Mouse (Mus musculus) embryonic facial prominence, embryonic 12.5 days (tissue): Measurements from ENCODE around the gene Smad6. TPM values are rescaled to one million over a fixed set of nuclear protein-coding genes. Genes with fewer than 3 reads are reported as not detected.

Source experiments
- ATAC-seq: fragments of 200-750 bp; cut with Nextera tagmentation; 2 replicates; pipeline ENCODE4 v1.8.0; 2017; ENCODE audit not compliant: insufficient number of reproducible peaks, insufficient read depth, low FRiP score, low TSS enrichment
- H3K27ac ChIP-seq: fragments of 300-500 bp; sonication (generic); 2 replicates; pipeline ENCODE4 v1.5.1; 2016; ENCODE audit warnings: mild to moderate bottlenecking
- H3K27me3 ChIP-seq: fragments of 300-500 bp; sonication (generic); 2 replicates; pipeline ENCODE4 v1.6.1; 2016; ENCODE audit warnings: mild to moderate bottlenecking, moderate library complexity
- H3K36me3 ChIP-seq: fragments of 300-500 bp; sonication (generic); 2 replicates; pipeline ENCODE4 v1.6.1; 2016; ENCODE audit warnings: mild to moderate bottlenecking
- H3K4me1 ChIP-seq: fragments of 300-500 bp; sonication (generic); 2 replicates; pipeline ENCODE4 v1.6.1; 2016
- H3K4me2 ChIP-seq: fragments of 300-500 bp; sonication (generic); replicated peaks from 2 replicates; pipeline ENCODE4 v1.6.1; 2016; ENCODE audit warnings: mild to moderate bottlenecking, moderate library complexity
- H3K4me3 ChIP-seq: fragments of 300-500 bp; sonication (generic); 2 replicates; pipeline ENCODE4 v1.5.1; 2016; ENCODE audit warnings: mild to moderate bottlenecking
- H3K9ac ChIP-seq: fragments of 300-500 bp; sonication (generic); 2 replicates; pipeline ENCODE4 v1.6.1; 2016; ENCODE audit warnings: mild to moderate bottlenecking, moderate library complexity
- H3K9me3 ChIP-seq: fragments of 300-500 bp; sonication (generic); 2 replicates; pipeline ENCODE4 v1.6.1; 2016; ENCODE audit warnings: mild to moderate bottlenecking, moderate library complexity
- WGBS: fragments of 180-500 bp; shearing (Covaris S2); methylation state at CpG from one replicate; pipeline ENCODE4 v1.1.7; 2016; 5-methylcytosine and 5-hydroxymethylcytosine counted together
- polyA plus RNA-seq: library from polyadenylated mRNA; unstranded; fragments of >200 nt; fragmentation: Nextera tagmentation; extraction: Ambion mirVana; gene quantifications from 2 replicates; pipeline ENCODE4 v1.2.1, GENCODE M21; 2016

Gene Smad6
- polyA plus RNA-seq, 1 experiment from 2014 or later = 25.4 TPM

- Histone ChIP-seq H3K4me1 (peaks cover 15% of the 10 kb centered on the region), H3K27me3 (no peaks in the 10 kb centered on the region), H3K9ac (peak overlapping the region; percentile 25), H3K9me3 (no peaks in the 10 kb centered on the region), H3K4me2 (peak overlapping the region; percentile 55), H3K4me3 (peak overlapping the region; percentile 34), H3K27ac (peak overlapping the region; percentile 43; the same call in 1 of the 2 replicates), H3K36me3 (no peaks in the 10 kb centered on the region)
- 11% methylated on average over 32 of the region's 32 CpGs for WGBS
- 0 out of 2 replicates have a peak, but pooled peaks have one; percentile 70 for ATAC-seq
Observed at GRCm38 (mm10) chr9:64049471-64050380, 27.9 kb upstream of the Smad6 start.

DNA sequence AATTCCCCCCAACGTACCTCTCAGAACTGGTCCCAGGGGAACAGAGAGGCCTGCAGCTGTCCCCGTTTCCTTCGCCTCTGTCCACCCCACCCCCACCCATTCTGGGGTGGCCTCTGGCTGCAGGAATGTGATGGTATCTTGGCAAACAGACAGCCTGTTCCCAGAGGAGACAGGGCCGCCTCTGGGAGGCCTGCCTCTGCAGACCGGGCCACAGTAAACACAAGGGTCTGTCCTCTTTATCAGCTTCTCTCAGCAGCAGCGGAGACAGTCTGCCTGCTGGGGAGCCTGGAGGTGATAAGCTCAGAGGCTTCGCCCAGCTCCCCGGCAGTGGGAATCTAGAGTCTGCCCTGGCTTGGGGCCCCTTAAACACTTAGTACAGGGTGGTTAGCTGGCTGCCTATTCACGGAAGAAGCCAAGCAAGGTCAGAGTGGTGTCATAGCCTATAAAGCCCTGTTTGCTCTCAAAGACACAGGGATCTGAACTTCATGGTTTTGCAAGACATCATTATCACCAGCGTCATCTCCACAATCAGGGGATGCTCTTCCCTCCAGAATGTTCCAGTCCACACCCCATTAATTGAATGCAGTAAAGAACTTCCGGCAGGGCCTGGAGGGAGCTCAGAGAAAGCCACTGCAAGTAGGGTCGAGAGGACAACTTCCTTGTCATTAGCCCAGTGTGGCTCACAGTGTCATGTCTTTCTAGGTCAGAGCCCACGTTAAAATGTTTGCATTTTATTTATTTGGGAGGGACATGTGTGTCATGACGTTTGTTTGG, 23.4 kb upstream of the Smad6 start:
- 23% methylated on average over 14 of the region's 14 CpGs for WGBS
- Histone ChIP-seq H3K9me3 (no peaks in the 10 kb centered on the region), H3K36me3 (no peaks in the 10 kb centered on the region), H3K27me3 (no peaks in the 10 kb centered on the region), H3K4me2 (no peak overlapping the region), H3K4me3 (no peak overlapping the region), H3K27ac (peak overlapping the region; percentile 41; the same call in 1 of the 2 replicates), H3K9ac (no peak overlapping the region), H3K4me1 (peaks cover 10% of the 10 kb centered on the region)
- peak; percentile 25; the same call in 1 of the 2 replicates for ATAC-seq

DNA sequence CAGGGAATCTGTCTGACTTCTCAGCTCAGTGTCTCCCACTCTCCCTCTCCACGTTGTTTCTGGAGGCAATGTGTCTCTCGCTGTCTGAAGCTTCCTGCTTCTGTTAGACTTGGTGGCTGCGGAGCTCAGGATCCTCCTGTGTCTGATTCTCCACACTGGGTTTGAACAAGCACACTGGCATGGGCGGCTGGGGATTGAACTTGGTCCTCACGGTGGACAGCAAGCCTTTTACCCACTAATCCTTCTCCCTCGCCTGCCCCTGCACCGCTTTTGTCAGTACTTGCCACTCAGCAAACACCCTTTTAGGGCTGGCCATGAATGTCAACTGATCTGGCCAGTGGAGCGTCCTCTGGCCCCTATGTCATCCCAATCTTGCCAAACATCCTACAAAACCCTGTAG, 22.5 kb upstream of the Smad6 start:
- peaks cover 6% of the 10 kb centered on the region; the same call in 1 of the 2 replicates for H3K4me1 ChIP-seq
- 74% methylated on average over 8 of the region's 8 CpGs for WGBS
- ATAC-seq = no peak
- H3K27ac ChIP-seq = no peak overlapping the region
- no peak overlapping the region for H3K9ac ChIP-seq
- no peaks in the 10 kb centered on the region for H3K27me3 ChIP-seq
- no peaks in the 10 kb centered on the region for H3K9me3 ChIP-seq
- H3K4me2 ChIP-seq = no peak overlapping the region
- no peak overlapping the region for H3K4me3 ChIP-seq
- no peaks in the 10 kb centered on the region for H3K36me3 ChIP-seq

DNA sequence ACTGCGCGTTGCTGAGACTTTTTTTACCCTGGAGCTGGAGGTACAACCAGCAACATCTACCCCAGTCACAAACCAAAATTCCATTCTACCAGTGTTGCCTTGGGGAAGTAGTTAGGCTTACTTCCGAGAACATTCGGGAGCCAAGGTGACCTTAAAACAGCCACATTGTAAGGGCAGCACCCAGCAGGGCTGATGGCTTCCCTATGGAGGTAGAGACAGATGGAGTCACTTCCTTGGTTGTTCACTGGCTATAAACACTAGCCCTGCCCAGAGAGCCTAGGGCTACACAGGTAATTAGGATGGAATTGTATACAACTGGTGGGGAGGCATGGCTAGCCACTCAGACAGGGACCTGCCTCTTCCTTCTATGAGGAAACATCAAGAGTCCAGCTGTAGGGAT, 21.1 kb upstream of the Smad6 start:
- H3K4me3 ChIP-seq = no peak overlapping the region
- H3K4me2 ChIP-seq = no peak overlapping the region
- no peak for ATAC-seq
- peaks cover 6% of the 10 kb centered on the region; the same call in 1 of the 2 replicates for H3K4me1 ChIP-seq
- H3K9me3 ChIP-seq = no peaks in the 10 kb centered on the region
- no peak overlapping the region for H3K27ac ChIP-seq
- no peaks in the 10 kb centered on the region for H3K36me3 ChIP-seq
- WGBS = 76% methylated on average over 4 of the region's 4 CpGs
- H3K9ac ChIP-seq = no peak overlapping the region
- no peaks in the 10 kb centered on the region for H3K27me3 ChIP-seq

DNA sequence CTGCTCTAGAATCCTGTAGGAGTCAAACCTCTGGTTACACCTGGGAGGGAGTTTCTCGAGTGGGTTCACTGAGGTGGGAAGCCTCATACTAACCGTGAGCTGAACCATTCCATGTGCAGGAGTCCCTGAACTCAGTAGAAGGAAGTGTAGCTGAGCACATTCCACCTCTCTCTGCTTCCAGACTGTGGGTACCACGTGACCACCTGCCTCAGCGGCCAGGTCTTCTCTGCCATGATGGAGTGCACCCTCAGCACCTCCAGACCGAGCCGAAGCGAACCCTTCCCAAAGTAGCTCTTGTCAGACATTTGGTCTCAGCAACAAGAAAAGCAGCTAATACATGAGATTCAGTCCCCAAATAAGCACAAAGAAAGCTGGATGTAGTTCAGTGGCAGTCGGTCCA, 20.4 kb upstream of the Smad6 start:
- H3K4me2 ChIP-seq = no peak overlapping the region
- H3K27me3 ChIP-seq = no peaks in the 10 kb centered on the region
- no peak for ATAC-seq
- no peak overlapping the region for H3K9ac ChIP-seq
- no peak overlapping the region for H3K4me3 ChIP-seq
- WGBS = 86% methylated on average over 8 of the region's 8 CpGs
- peaks cover 6% of the 10 kb centered on the region; the same call in 1 of the 2 replicates for H3K4me1 ChIP-seq
- H3K9me3 ChIP-seq = no peaks in the 10 kb centered on the region
- no peak overlapping the region for H3K27ac ChIP-seq
- no peaks in the 10 kb centered on the region for H3K36me3 ChIP-seq

GRCm38 (mm10) chr9:64029908-64030631, 8.2 kb upstream of the Smad6 start:
- H3K4me3 ChIP-seq = no peak overlapping the region
- no peak for ATAC-seq
- no peaks in the 10 kb centered on the region for H3K36me3 ChIP-seq
- H3K9me3 ChIP-seq = no peaks in the 10 kb centered on the region
- WGBS = 84% methylated on average over 6 of the region's 6 CpGs
- no peaks in the 10 kb centered on the region for H3K4me1 ChIP-seq
- no peaks in the 10 kb centered on the region for H3K27me3 ChIP-seq
- H3K9ac ChIP-seq = no peak overlapping the region
- no peak overlapping the region for H3K4me2 ChIP-seq
- no peak overlapping the region for H3K27ac ChIP-seq

- H3K4me2 ChIP-seq = no peak overlapping the region
- no peak overlapping the region for H3K9ac ChIP-seq
- no peaks in the 10 kb centered on the region for H3K36me3 ChIP-seq
- no peaks in the 10 kb centered on the region for H3K27me3 ChIP-seq
- ATAC-seq = no peak
- H3K4me3 ChIP-seq = no peak overlapping the region
- no peak overlapping the region; the same call in 1 of the 2 replicates for H3K27ac ChIP-seq
- 2% methylated on average over 3 of the region's 3 CpGs for WGBS
- peaks cover 13% of the 10 kb centered on the region for H3K4me1 ChIP-seq
- H3K9me3 ChIP-seq = no peaks in the 10 kb centered on the region
Observed at GRCm38 (mm10) chr9:64025565-64025964, 3.7 kb upstream of the Smad6 start.

DNA sequence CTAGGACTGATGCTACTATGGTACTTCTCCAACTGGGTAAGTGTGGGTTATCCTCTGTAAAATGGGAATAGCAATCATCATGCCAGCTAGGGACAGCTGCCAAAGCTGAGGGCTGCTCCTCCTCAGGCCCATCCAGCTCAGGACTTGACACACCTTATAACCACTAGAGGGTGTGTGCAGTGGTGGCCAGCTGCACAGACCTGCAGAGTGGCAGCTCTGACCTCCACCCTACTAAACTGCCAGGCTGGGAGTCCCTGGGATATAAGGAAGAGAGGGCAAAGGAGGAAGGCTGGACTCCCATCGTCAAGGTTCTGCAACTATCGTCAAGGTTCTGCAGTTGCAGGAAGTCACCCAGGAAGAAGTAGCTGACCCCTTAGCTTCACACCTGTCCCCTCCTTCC, 3.1 kb upstream of the Smad6 start:
- 42% methylated on average over 2 of the region's 2 CpGs for WGBS

DNA sequence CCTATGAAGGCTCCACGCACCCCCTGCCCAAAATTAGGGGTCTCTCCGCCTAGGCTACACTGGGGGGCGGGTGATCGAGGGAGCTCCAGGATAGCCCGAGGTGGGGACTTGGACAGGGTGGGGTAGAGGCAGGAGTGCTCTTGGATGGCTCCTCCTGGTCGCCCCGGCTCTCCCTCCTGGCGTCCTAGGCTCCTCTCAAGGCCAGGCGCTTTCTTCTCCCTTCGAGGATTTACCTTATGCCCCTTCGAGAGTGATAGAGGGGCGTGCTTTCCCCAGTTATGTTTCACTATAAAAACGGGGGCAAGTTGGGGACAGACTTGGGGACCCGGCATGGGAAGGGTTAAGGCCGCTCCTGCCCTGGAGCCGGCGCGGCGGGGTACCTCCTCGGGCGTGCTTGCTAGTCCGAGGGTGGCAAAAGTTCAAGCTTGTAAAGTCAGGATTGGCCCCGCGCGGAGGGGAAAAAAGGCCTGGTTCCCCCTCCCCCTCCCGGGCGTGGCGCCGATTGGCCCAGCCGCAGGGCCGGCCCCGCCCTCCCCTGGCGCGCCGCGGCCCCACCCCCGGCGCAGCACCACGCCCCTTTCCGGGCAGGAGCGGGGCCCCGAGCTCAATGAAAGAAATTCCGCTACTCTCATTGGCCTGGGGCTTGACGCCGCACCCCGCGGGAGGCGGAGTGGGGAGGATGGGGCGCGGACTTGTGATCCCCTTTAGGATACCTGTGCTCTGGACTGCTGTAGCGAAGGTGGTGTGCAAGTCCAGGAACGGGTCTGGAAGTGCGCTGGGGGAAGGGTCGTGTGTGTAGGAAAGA, 905 bp upstream of the Smad6 start:
- Histone ChIP-seq H3K27me3 (no peaks in the 10 kb centered on the region), H3K27ac (peak overlapping the region; percentile 97), H3K4me1 (peaks cover 30% of the 10 kb centered on the region), H3K9me3 (no peaks in the 10 kb centered on the region), H3K36me3 (no peaks in the 10 kb centered on the region), H3K4me2 (peak overlapping the region; percentile 96), H3K9ac (peak overlapping the region; percentile 97), H3K4me3 (peak overlapping the region; percentile 88)
- ATAC-seq = peak; percentile 64
- under 1% methylated on average over 50 of the region's 54 CpGs for WGBS

More for the DNA sequence above, 3.1 kb upstream of the Smad6 start:
- Histone ChIP-seq H3K36me3 (no peaks in the 10 kb centered on the region), H3K4me2 (no peak overlapping the region), H3K9me3 (no peaks in the 10 kb centered on the region), H3K4me1 (peaks cover 13% of the 10 kb centered on the region), H3K27ac (no peak overlapping the region), H3K4me3 (no peak overlapping the region), H3K27me3 (no peaks in the 10 kb centered on the region), H3K9ac (no peak overlapping the region)
- ATAC-seq = no peak

GRCm38 (mm10) chr9:64021319-64021850, 474 bp downstream of the Smad6 start:
- Histone ChIP-seq H3K9ac (peak overlapping the region; percentile 97), H3K27ac (peak overlapping the region; percentile 97), H3K9me3 (no peaks in the 10 kb centered on the region), H3K4me1 (peaks cover 44% of the 10 kb centered on the region), H3K4me3 (peak overlapping the region; percentile 88), H3K36me3 (no peaks in the 10 kb centered on the region), H3K27me3 (no peaks in the 10 kb centered on the region), H3K4me2 (peak overlapping the region; percentile 96)
- ATAC-seq = no peak
- under 1% methylated on average over 27 of the region's 32 CpGs for WGBS
